Mouse (Mus musculus) liver, adult 2 months (tissue): ENCODE results near the gene Fzd2.

Experiments
- CTCF ChIP-seq: fragments of 200-500 bp; IDR thresholded peaks from 2 replicates; pipeline ENCODE4 v1.5.1; 2011; ENCODE audit warnings: low read depth, low read length, control low read depth
- POLR2A ChIP-seq: fragments of 200-500 bp; IDR thresholded peaks from 2 replicates; pipeline ENCODE4 v1.6.1; 2011; ENCODE audit warnings: low read length, control low read depth; ENCODE audit not compliant: insufficient read depth; ENCODE audit errors: extremely low read depth

- no peak for TF ChIP-seq CTCF
- no peak for TF ChIP-seq POLR2A
Observed at GRCm38 (mm10) chr11:102656326-102656926, 52.2 kb downstream of the Fzd2 start.
